Mouse (Mus musculus): ENCODE results near the gene Spata2l. TPM values are rescaled to one million over a fixed set of nuclear protein-coding genes. Genes with fewer than 3 reads are reported as not detected.
A peak's percentile ranks its signal among the peaks of the same experiment; 100 is the strongest.
"Not testable (repeated sequence)": the region's sequence is repeated elsewhere in the genome, so short reads cannot be mapped to it uniquely, and the experiment has no call there.

Spata2l gene
- polyA plus RNA-seq (2014; fragmentation: Nextera tagmentation; extraction: Ambion mirVana), result 4.4 and 5.1 TPM in 2 replicates

- Histone ChIP-seq H3K4me2 (ENCODE audit: low read length) (peak within 1 kb of the TSS; percentile 77), H3K27ac (replicated peaks; ENCODE audit: low read depth, low read length) (no peak within 1 kb of the TSS), H3K9me3 (ENCODE audit: control insufficient read depth, low read length) (no peaks in the 10 kb centered on the region), H3K4me1 (ENCODE audit: control insufficient read depth, insufficient read depth, low read length) (peaks cover 19% of the 10 kb centered on the region), H3K36me3 (ENCODE audit: control insufficient read depth, insufficient read depth, low read length) (no peaks in the 10 kb centered on the region), H3K27me3 (ENCODE audit: control insufficient read depth, insufficient read depth, low read length) (no peaks in the 10 kb centered on the region; the same call in none of the 2 replicates), H3K9ac (replicated peaks; ENCODE audit: low read length) (peak within 1 kb of the TSS; percentile 47), H3K4me3 (replicated peaks; ENCODE audit: low read depth, low read length) (peak within 1 kb of the TSS; percentile 43)
- WGBS, result under 1% methylated on average over 57 of the region's 57 CpGs
- DNase-seq (peak; percentile 82), ATAC-seq (ENCODE audit: low FRiP score, low TSS enrichment) (peak; percentile 79)
Measured at GRCm38 (mm10) chr8:123235520-123236497, at the start of gene Spata2l. TSS of gene Spata2l (minus strand) at chr8:123236233.

- H3K27ac ChIP-seq (replicated peaks; ENCODE audit: low read depth, low read length), result no peak overlapping the region
- DNase-seq, result no peak
Measured at GRCm38 (mm10) chr8:123284493-123284892, 48.5 kb upstream of the Spata2l start.

GRCm38 (mm10) chr8:123283991-123284390 lies 48.0 kb upstream of the Spata2l start:
- Histone ChIP-seq H3K36me3 (ENCODE audit: control insufficient read depth, insufficient read depth, low read length) (0 out of 2 replicates have a peak, but pooled peaks cover 4% of the 10 kb centered on the region), H3K9ac (replicated peaks; ENCODE audit: low read length) (no peak overlapping the region), H3K4me1 (ENCODE audit: control insufficient read depth, insufficient read depth, low read length) (no peaks in the 10 kb centered on the region), H3K4me2 (ENCODE audit: low read length) (no peak overlapping the region), H3K4me3 (replicated peaks; ENCODE audit: low read depth, low read length) (no peak overlapping the region), H3K27me3 (ENCODE audit: control insufficient read depth, insufficient read depth, low read length) (no peaks in the 10 kb centered on the region), H3K27ac (replicated peaks; ENCODE audit: low read depth, low read length) (no peak overlapping the region), H3K9me3 (ENCODE audit: control insufficient read depth, low read length) (no peaks in the 10 kb centered on the region)
- WGBS, result 95% methylated on average over 7 of the region's 7 CpGs
- no peak for ATAC-seq (ENCODE audit: low FRiP score, low TSS enrichment)
- no peak for DNase-seq

More at GRCm38 (mm10) chr8:123284493-123284892, 48.5 kb upstream of the Spata2l start:
- Histone ChIP-seq H3K27me3 (ENCODE audit: control insufficient read depth, insufficient read depth, low read length) (no peaks in the 10 kb centered on the region), H3K4me1 (ENCODE audit: control insufficient read depth, insufficient read depth, low read length) (no peaks in the 10 kb centered on the region), H3K4me2 (ENCODE audit: low read length) (no peak overlapping the region), H3K9me3 (ENCODE audit: control insufficient read depth, low read length) (no peaks in the 10 kb centered on the region), H3K36me3 (ENCODE audit: control insufficient read depth, insufficient read depth, low read length) (0 out of 2 replicates have a peak, but pooled peaks cover 4% of the 10 kb centered on the region), H3K4me3 (replicated peaks; ENCODE audit: low read depth, low read length) (no peak overlapping the region), H3K9ac (replicated peaks; ENCODE audit: low read length) (no peak overlapping the region)
- WGBS, result 93% methylated on average over 5 of the region's 5 CpGs
- ATAC-seq (ENCODE audit: low FRiP score, low TSS enrichment), result no peak

GRCm38 (mm10) chr8:123282994-123283393 lies 47.0 kb upstream of the Spata2l start:
- 95% methylated on average over 5 of the region's 6 CpGs for WGBS
- not testable (repeated sequence) for H3K27me3 ChIP-seq (ENCODE audit: control insufficient read depth, insufficient read depth, low read length); H3K36me3 ChIP-seq (ENCODE audit: control insufficient read depth, insufficient read depth, low read length); H3K4me3 ChIP-seq (replicated peaks; ENCODE audit: low read depth, low read length); ATAC-seq (ENCODE audit: low FRiP score, low TSS enrichment); H3K9ac ChIP-seq (replicated peaks; ENCODE audit: low read length); DNase-seq; H3K27ac ChIP-seq (replicated peaks; ENCODE audit: low read depth, low read length); H3K4me2 ChIP-seq (ENCODE audit: low read length); H3K9me3 ChIP-seq (ENCODE audit: control insufficient read depth, low read length); H3K4me1 ChIP-seq (ENCODE audit: control insufficient read depth, insufficient read depth, low read length)

- Histone ChIP-seq H3K9me3 (ENCODE audit: control insufficient read depth, low read length) (no peaks in the 10 kb centered on the region), H3K9ac (replicated peaks; ENCODE audit: low read length) (no peak overlapping the region), H3K4me2 (ENCODE audit: low read length) (no peak overlapping the region), H3K4me3 (replicated peaks; ENCODE audit: low read depth, low read length) (no peak overlapping the region), H3K27ac (replicated peaks; ENCODE audit: low read depth, low read length) (no peak overlapping the region), H3K4me1 (ENCODE audit: control insufficient read depth, insufficient read depth, low read length) (no peaks in the 10 kb centered on the region), H3K27me3 (ENCODE audit: control insufficient read depth, insufficient read depth, low read length) (no peaks in the 10 kb centered on the region), H3K36me3 (ENCODE audit: control insufficient read depth, insufficient read depth, low read length) (no peaks in the 10 kb centered on the region)
- ATAC-seq (ENCODE audit: low FRiP score, low TSS enrichment) (no peak), DNase-seq (no peak)
- WGBS, result 89% methylated on average over 13 of the region's 13 CpGs
Measured at GRCm38 (mm10) chr8:123280302-123281094, 44.5 kb upstream of the Spata2l start.

GRCm38 (mm10) chr8:123279828-123280227 lies 43.8 kb upstream of the Spata2l start:
- Histone ChIP-seq H3K4me3 (replicated peaks; ENCODE audit: low read depth, low read length) (no peak overlapping the region), H3K36me3 (ENCODE audit: control insufficient read depth, insufficient read depth, low read length) (no peaks in the 10 kb centered on the region), H3K27ac (replicated peaks; ENCODE audit: low read depth, low read length) (no peak overlapping the region), H3K4me1 (ENCODE audit: control insufficient read depth, insufficient read depth, low read length) (no peaks in the 10 kb centered on the region), H3K9me3 (ENCODE audit: control insufficient read depth, low read length) (no peaks in the 10 kb centered on the region), H3K9ac (replicated peaks; ENCODE audit: low read length) (no peak overlapping the region), H3K4me2 (ENCODE audit: low read length) (no peak overlapping the region), H3K27me3 (ENCODE audit: control insufficient read depth, insufficient read depth, low read length) (no peaks in the 10 kb centered on the region)
- DNase-seq (no peak), ATAC-seq (ENCODE audit: low FRiP score, low TSS enrichment) (no peak)
- WGBS, result 95% methylated on average over 4 of the region's 4 CpGs

GRCm38 (mm10) chr8:123278445-123278844 lies 42.4 kb upstream of the Spata2l start:
- Histone ChIP-seq H3K36me3 (ENCODE audit: control insufficient read depth, insufficient read depth, low read length) (no peaks in the 10 kb centered on the region), H3K4me1 (ENCODE audit: control insufficient read depth, insufficient read depth, low read length) (no peaks in the 10 kb centered on the region), H3K27ac (replicated peaks; ENCODE audit: low read depth, low read length) (no peak overlapping the region), H3K9me3 (ENCODE audit: control insufficient read depth, low read length) (no peaks in the 10 kb centered on the region), H3K27me3 (ENCODE audit: control insufficient read depth, insufficient read depth, low read length) (no peaks in the 10 kb centered on the region), H3K4me3 (replicated peaks; ENCODE audit: low read depth, low read length) (no peak overlapping the region), H3K9ac (replicated peaks; ENCODE audit: low read length) (no peak overlapping the region), H3K4me2 (ENCODE audit: low read length) (no peak overlapping the region)
- DNase-seq (no peak), ATAC-seq (ENCODE audit: low FRiP score, low TSS enrichment) (no peak)
- WGBS, result 84% methylated on average over 7 of the region's 7 CpGs

- no peak for ATAC-seq (ENCODE audit: low FRiP score, low TSS enrichment)
- 94% methylated on average over 12 of the region's 12 CpGs for WGBS
- H3K9ac ChIP-seq (replicated peaks; ENCODE audit: low read length), result no peak overlapping the region; the same call in 1 of the 2 replicates
- H3K9me3 ChIP-seq (ENCODE audit: control insufficient read depth, low read length), result no peaks in the 10 kb centered on the region
- no peak overlapping the region for H3K27ac ChIP-seq (replicated peaks; ENCODE audit: low read depth, low read length)
- no peaks in the 10 kb centered on the region for H3K27me3 ChIP-seq (ENCODE audit: control insufficient read depth, insufficient read depth, low read length)
- no peak overlapping the region for H3K4me3 ChIP-seq (replicated peaks; ENCODE audit: low read depth, low read length)
- H3K36me3 ChIP-seq (ENCODE audit: control insufficient read depth, insufficient read depth, low read length), result peaks cover 11% of the 10 kb centered on the region
- no peaks in the 10 kb centered on the region for H3K4me1 ChIP-seq (ENCODE audit: control insufficient read depth, insufficient read depth, low read length)
- no peak overlapping the region for H3K4me2 ChIP-seq (ENCODE audit: low read length)
- no peak for DNase-seq
Measured at GRCm38 (mm10) chr8:123275096-123275495, 39.1 kb upstream of the Spata2l start.
